Comparison of ENCODE assay signal across 29 mouse cellular contexts in the genomic region with DNA sequence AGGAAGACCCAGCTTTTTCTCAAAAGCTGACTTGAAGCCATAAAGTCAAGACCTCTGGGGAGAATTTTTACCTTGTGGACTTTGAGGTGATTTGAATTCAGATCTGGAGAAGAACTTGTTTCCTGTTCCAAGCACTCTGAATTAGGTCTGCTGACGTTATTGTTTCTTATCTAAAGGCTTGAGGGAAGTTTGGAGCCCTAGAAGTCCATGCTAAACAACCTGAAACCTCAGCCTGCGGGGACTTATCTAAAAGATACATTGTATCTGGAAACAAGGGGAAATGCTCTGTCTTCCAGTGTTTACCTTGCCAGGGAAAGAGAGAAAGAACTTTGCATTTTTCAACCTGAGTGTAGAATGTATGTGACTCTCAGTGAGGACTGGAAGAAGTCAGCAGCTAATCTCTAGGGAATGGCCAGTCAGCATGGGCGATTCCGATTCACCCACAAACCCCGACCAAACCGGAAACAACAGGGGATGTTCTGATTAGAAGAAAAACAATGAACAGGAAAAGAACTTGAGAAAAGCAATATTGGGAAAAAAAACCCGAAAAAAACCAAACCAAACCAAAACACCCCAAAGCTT.
A peak's percentile ranks its signal among the peaks of the same experiment; 100 is the strongest.
DNase-seq lines count a peak whose midpoint lies in the region; ATAC-seq and TF ChIP-seq lines count a peak whose summit lies in the region.
"Had no signal": no experiment of that assay in that cellular context is flagged by ENCODE, and none has a peak within 500 bp of the region (broad histone marks: within the 10 kb centered on the region; RNA-seq: fewer than 3 reads in every experiment).

No protein-coding gene starts in this region.

- no peak overlapping the region for H3K4me3 ChIP-seq in heart, embryonic 13.5 days
- H3K4me3 ChIP-seq in stomach, embryonic 15.5 days (replicated peaks), result no peak overlapping the region
- no peak overlapping the region for H3K4me3 ChIP-seq in stomach, postnatal 0 days (ENCODE audit: low read depth, low read length)
- H3K4me3 ChIP-seq in olfactory bulb, adult 2 months (ENCODE audit: insufficient read depth, low read depth, low read length), result no peak overlapping the region
- H3K4me3 ChIP-seq: embryonic facial prominence, embryonic 13.5 days; forebrain, embryonic 10.5 days; forebrain, embryonic 15.5 days; gastrocnemius, adult 2 months; heart, adult 2 months; hindbrain, embryonic 13.5 days; midbrain, embryonic 15.5 days; neural tube, embryonic 15.5 days had no signal

- no peak for TF ChIP-seq CTCF in stomach, postnatal 0 days (IDR thresholded peaks at IDR 0.05; ENCODE audit: low read depth)
- no peak for TF ChIP-seq CTCF in olfactory bulb, adult 2 months (IDR thresholded peaks at IDR 0.05; ENCODE audit: insufficient read depth, low read depth, low read length)

- no peak for DNase-seq in heart, postnatal 36 days
- no peak for DNase-seq in stomach, postnatal 0 days (ENCODE audit: low spot score)
- no peak for DNase-seq in cerebellum, adult 11-12 months
- DNase-seq in urinary bladder, postnatal 14 days (ENCODE audit: low spot score), result no peak
- DNase-seq: adrenal gland, postnatal 25 days; cerebellum, adult 18-20 months; cerebellum, postnatal 10 days; gastrocnemius, adult 2 months; gastrocnemius, postnatal 36 days; heart, adult 2 months; heart, postnatal 4 days; kidney, adult 18-20 months; kidney, postnatal 10 days; layer of hippocampus, adult 9-11 months; liver; lung, adult 18-20 months; lung, postnatal 10 days; right cerebral cortex, postnatal 25 days; spleen, adult 18-20 months; thymus, postnatal 14 days had no signal

- TF ChIP-seq EP300 in stomach, postnatal 0 days (optimal IDR thresholded peaks at IDR 0.05), result no peak

- TF ChIP-seq POLR2A in olfactory bulb, adult 2 months (IDR thresholded peaks at IDR 0.05; ENCODE audit: insufficient read depth, low read depth, low read length), result no peak

- intact Hi-C loops in heart, postnatal 36 days (cut with DNase I), result no loop called here

- no peak overlapping the region for H3K9ac ChIP-seq in heart, embryonic 13.5 days
- no peak overlapping the region for H3K9ac ChIP-seq in stomach, embryonic 15.5 days
- H3K9ac ChIP-seq in stomach, postnatal 0 days (ENCODE audit: low read length), result no peak overlapping the region
- H3K9ac ChIP-seq: embryonic facial prominence, embryonic 13.5 days; forebrain, embryonic 15.5 days; hindbrain, embryonic 13.5 days; midbrain, embryonic 15.5 days; neural tube, embryonic 15.5 days had no signal

- H3K27me3 ChIP-seq in heart, embryonic 13.5 days (replicated peaks), result no peaks in the 10 kb centered on the region
- H3K27me3 ChIP-seq in stomach, embryonic 15.5 days (replicated peaks), result no peaks in the 10 kb centered on the region
- no peaks in the 10 kb centered on the region for H3K27me3 ChIP-seq in stomach, postnatal 0 days (ENCODE audit: control insufficient read depth, insufficient read depth, low read length)
- H3K27me3 ChIP-seq: embryonic facial prominence, embryonic 13.5 days; forebrain, embryonic 15.5 days; hindbrain, embryonic 13.5 days; midbrain, embryonic 15.5 days; neural tube, embryonic 15.5 days had no signal

- no peak for ATAC-seq in heart, embryonic 13.5 days (ENCODE audit: extremely low read depth, insufficient number of reproducible peaks, low FRiP score, low TSS enrichment)
- no peak for ATAC-seq in stomach, embryonic 15.5 days (ENCODE audit: insufficient read depth, low FRiP score, low read depth)
- ATAC-seq in stomach, postnatal 0 days (ENCODE audit: low FRiP score, low TSS enrichment), result no peak
- ATAC-seq: forebrain, embryonic 15.5 days; midbrain, embryonic 15.5 days had no signal

- WGBS in heart, embryonic 13.5 days, result 29% methylated on average over 7 of the region's 7 CpGs
- 44% methylated on average over 7 of the region's 7 CpGs for WGBS in stomach, embryonic 15.5 days
- 47% methylated on average over 7 of the region's 7 CpGs for WGBS in stomach, postnatal 0 days
- WGBS in olfactory bulb, adult 2 months, result 57% methylated on average over 7 of the region's 7 CpGs

- peaks cover 60% of the 10 kb centered on the region for H3K4me1 ChIP-seq in heart, embryonic 13.5 days
- peaks cover 6% of the 10 kb centered on the region for H3K4me1 ChIP-seq in stomach, embryonic 15.5 days
- H3K4me1 ChIP-seq in stomach, postnatal 0 days (replicated peaks; ENCODE audit: control insufficient read depth, insufficient read depth), result no peaks in the 10 kb centered on the region
- peaks cover 6% of the 10 kb centered on the region for H3K4me1 ChIP-seq in olfactory bulb, adult 2 months (ENCODE audit: control insufficient read depth, insufficient read depth, low read length)
- H3K4me1 ChIP-seq: embryonic facial prominence, embryonic 13.5 days; neural tube, embryonic 15.5 days had no signal

- no peaks in the 10 kb centered on the region for H3K9me3 ChIP-seq in heart, embryonic 13.5 days
- no peaks in the 10 kb centered on the region for H3K9me3 ChIP-seq in stomach, embryonic 15.5 days
- no peaks in the 10 kb centered on the region for H3K9me3 ChIP-seq in stomach, postnatal 0 days (ENCODE audit: control insufficient read depth, low read length)
- H3K9me3 ChIP-seq: embryonic facial prominence, embryonic 13.5 days; forebrain, embryonic 10.5 days; forebrain, embryonic 15.5 days; hindbrain, embryonic 13.5 days; midbrain, embryonic 15.5 days; neural tube, embryonic 15.5 days had no signal

- peak overlapping the region; percentile 53 for H3K27ac ChIP-seq in heart, embryonic 13.5 days (replicated peaks)
- H3K27ac ChIP-seq in stomach, embryonic 15.5 days, result peak overlapping the region; percentile 31
- H3K27ac ChIP-seq in stomach, postnatal 0 days (replicated peaks), result no peak overlapping the region
- peak overlapping the region; percentile 21; the same call in 1 of the 2 replicates for H3K27ac ChIP-seq in olfactory bulb, adult 2 months (ENCODE audit: insufficient read depth, low read depth, low read length)
- H3K27ac ChIP-seq: embryonic facial prominence, embryonic 13.5 days; forebrain, embryonic 10.5 days; forebrain, embryonic 15.5 days; gastrocnemius, adult 2 months; heart, adult 2 months; midbrain, embryonic 15.5 days; neural tube, embryonic 15.5 days had no signal

- H3K4me2 ChIP-seq in heart, embryonic 13.5 days, result no peak overlapping the region
- H3K4me2 ChIP-seq in stomach, embryonic 15.5 days, result no peak overlapping the region
- no peak overlapping the region for H3K4me2 ChIP-seq in stomach, postnatal 0 days (replicated peaks; ENCODE audit: low read depth)
- H3K4me2 ChIP-seq: embryonic facial prominence, embryonic 13.5 days; forebrain, embryonic 15.5 days; hindbrain, embryonic 13.5 days; midbrain, embryonic 15.5 days; neural tube, embryonic 15.5 days had no signal

- peaks cover 20% of the 10 kb centered on the region for H3K36me3 ChIP-seq in heart, embryonic 13.5 days
- H3K36me3 ChIP-seq in stomach, embryonic 15.5 days, result no peaks in the 10 kb centered on the region
- no peaks in the 10 kb centered on the region for H3K36me3 ChIP-seq in stomach, postnatal 0 days (ENCODE audit: control insufficient read depth, insufficient read depth, low read length)
- H3K36me3 ChIP-seq: hindbrain, embryonic 13.5 days; midbrain, embryonic 15.5 days; neural tube, embryonic 15.5 days had no signal
